Mouse (Mus musculus): ENCODE data around the gene H2afy.
"Not testable (repeated sequence)": the region's sequence is repeated elsewhere in the genome, so short reads cannot be mapped to it uniquely, and the experiment has no call there.

GRCm38 (mm10) chr13:56027996-56028395 lies 108.2 kb downstream of the H2afy start:
- TF ChIP-seq TAL1, GATA1 (IDR thresholded peaks at IDR 0.05; ENCODE audit: low read length): not testable (repeated sequence)

Measured in erythroblast, embryonic 14.5 days (primary cell).